ENCODE assay signal across 13 mouse cellular contexts in the genomic region with DNA sequence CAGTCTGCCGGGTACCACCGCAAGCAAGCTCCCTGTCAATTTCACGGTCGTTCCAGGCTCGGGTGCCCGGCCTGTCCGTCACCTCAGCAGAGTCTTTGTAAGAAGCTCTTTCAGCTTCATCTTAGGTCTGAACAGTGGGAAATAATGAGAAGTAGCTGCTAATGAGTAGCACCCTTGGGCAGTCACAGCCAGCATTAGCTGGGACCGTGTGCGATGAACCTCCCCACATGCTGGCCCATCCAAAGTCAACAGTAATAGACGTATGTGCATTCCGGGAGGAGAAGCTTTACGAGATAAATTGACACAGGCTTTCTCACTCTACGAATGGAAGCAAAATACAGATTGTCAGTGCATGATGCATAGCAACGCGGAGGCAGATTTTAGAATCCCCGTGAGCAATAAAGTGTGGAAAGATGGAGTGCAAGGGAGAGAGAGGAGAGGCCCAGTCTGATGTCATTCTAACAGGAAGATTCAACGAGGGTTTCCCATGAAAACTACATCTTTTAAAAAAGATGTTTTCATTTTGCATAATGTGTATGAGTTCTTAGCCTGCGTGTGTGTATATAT.
"Had no signal": no experiment of that assay in that cellular context is flagged by ENCODE, and none has a peak within 500 bp of the region (broad histone marks: within the 10 kb centered on the region; RNA-seq: fewer than 3 reads in every experiment).

No protein-coding gene starts in this region.

- H3K36me3 ChIP-seq: liver, embryonic 15.5 days; lung, embryonic 15.5 days had no signal

- H3K27me3 ChIP-seq: liver, embryonic 15.5 days; lung, embryonic 15.5 days; midbrain, embryonic 12.5 days; neural tube, embryonic 13.5 days had no signal

- H3K9ac ChIP-seq: liver, embryonic 15.5 days; lung, embryonic 15.5 days; midbrain, embryonic 12.5 days; neural tube, embryonic 13.5 days had no signal

- H3K9me3 ChIP-seq: limb, embryonic 10.5 days; liver, embryonic 15.5 days; lung, embryonic 15.5 days; megakaryocyte, embryonic 14.5 days; midbrain, embryonic 12.5 days; neural tube, embryonic 13.5 days had no signal

- H3K27ac ChIP-seq: left cerebral cortex, adult 2 months; limb, embryonic 10.5 days; liver, embryonic 15.5 days; lung, embryonic 15.5 days; macrophage; midbrain, embryonic 12.5 days; neural tube, embryonic 13.5 days; stomach, postnatal 0 days had no signal

- H3K4me2 ChIP-seq: liver, embryonic 11.5 days; liver, embryonic 15.5 days; lung, embryonic 15.5 days; midbrain, embryonic 12.5 days; neural tube, embryonic 13.5 days had no signal

- H3K4me1 ChIP-seq: liver, embryonic 15.5 days; megakaryocyte, embryonic 14.5 days had no signal

- DNase-seq: kidney, postnatal 14 days; lung, postnatal 14 days; thymus, postnatal 4 days had no signal

- H3K4me3 ChIP-seq: left cerebral cortex, adult 2 months; limb, embryonic 10.5 days; liver, embryonic 15.5 days; lung, embryonic 15.5 days; megakaryocyte, embryonic 14.5 days; midbrain, embryonic 12.5 days; neural tube, embryonic 13.5 days had no signal
